Mouse (Mus musculus) adrenal gland, adult 18-20 months (tissue): Measurements from ENCODE around the gene Gnpat. TPM values are rescaled to one million over a fixed set of nuclear protein-coding genes. Genes with fewer than 3 reads are reported as not detected.
A peak's percentile ranks its signal among the peaks of the same experiment; 100 is the strongest.
"Not testable (repeated sequence)": the region's sequence is repeated elsewhere in the genome, so short reads cannot be mapped to it uniquely, and the experiment has no call there.

Source experiments
- DNase-seq, 2 experiments: peaks; one replicate each; pipeline ENCODE4 v3.0.0; 2021 to 2022; ENCODE audit warnings: low spot score in 2 of 2
- total RNA-seq, 2 experiments: library from RNA; stranded (reverse); gene quantifications; 1 replicate in 1 of 2; 2 replicates in 1 of 2; pipeline ENCODE4 v1.2.3; 2021

Gene Gnpat
- total RNA-seq, 2 experiments from 2014 or later, result 94.9 to 110 TPM

DNA sequence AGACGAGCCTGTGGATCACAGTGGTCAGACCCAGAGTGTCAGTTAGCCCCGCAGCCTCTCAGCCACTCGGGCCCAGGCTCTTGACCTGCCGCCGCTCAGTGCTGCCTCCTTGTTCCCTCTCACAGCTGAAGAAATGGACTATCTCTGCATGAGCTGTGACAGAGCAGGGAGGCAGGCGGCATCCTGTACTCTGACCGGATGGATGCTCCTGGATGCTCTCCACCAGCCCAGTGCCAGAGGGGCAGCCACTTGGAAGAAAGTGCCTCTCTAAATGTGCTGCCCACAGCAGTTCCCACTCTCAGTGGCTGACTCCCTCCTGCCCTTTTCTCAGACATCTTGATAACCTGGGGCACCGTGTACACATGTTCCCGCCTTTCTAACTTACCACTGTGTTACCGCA, 21.1 kb upstream of the Gnpat start:
- DNase-seq, result no peak

DNA sequence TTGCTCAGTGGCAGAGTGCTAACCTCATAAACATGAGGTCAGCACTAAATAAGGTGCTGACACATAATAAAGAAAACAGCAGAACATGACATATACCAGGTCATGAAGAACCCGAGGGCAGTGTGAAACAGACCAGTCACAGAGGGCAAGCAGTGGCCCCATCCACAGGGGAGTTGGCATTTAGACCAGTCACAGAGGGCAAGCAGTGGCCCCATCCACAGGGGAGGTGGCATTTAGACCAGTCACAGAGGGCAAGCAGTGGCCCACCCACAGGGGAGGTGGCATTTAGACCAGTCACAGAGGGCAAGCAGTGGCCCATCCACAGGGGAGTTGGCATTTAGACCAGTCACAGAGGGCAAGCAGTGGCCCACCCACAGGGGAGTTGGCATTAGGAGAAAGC, 19.9 kb upstream of the Gnpat start:
- DNase-seq, result not testable (repeated sequence)

DNA sequence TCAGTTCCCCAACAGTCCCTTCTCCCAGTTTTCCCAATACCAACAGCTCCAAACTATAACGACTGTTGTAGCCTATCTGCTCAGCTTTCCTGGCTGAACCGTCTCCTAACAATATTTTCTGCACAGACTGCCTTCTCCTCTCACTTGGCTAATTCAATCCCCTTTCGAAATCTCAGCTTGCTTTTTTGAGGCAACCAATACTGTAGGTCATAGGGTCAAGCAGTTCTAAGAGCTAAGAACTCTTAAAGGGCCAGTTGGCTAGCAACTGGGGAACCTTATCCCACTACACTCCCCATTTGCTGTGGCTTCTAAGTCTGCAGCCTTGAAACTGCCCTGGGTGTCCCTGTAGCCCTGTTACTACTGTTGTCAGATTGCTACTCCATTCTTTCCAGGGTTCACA, 17.7 kb upstream of the Gnpat start:
- no peak for DNase-seq

DNA sequence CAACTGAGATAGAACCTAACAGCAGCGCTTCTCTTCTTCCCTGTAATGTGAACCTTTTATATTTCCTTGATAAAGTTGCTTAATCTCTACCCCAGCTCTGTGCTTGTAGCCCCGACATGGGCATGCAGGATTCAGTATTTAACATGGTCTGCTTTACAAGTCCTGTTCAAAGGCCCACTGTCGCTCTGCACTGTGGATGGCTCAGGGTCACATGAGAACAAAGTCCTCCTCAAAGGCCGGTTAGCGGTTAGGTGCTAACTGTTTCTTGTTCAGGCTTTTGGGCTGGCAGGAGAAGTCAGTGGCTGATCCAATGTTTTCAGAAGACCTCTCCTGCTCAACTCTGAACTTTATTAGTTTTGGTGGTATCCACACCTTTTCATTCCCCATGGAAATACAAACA, 17.3 kb upstream of the Gnpat start:
- no peak for DNase-seq

DNA sequence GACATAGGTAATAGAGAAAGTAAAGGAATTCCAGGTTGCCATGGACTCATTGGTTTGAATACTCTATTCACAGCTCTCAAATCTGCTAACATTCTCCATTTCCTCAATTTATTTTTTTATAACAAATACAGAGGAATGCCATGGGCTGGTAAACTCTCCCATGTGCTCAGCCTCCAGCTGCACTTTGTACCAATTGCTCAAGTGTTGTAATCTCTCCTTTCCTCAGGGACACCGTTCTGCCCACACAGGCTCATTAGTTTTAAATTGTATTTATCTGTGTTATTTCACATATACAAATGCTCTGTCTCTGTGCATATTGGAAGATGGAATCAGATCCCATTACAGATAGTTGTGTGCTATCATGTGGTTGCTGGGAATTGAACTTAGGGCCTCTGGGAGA, 9.3 kb upstream of the Gnpat start:
- no peak for DNase-seq

DNA sequence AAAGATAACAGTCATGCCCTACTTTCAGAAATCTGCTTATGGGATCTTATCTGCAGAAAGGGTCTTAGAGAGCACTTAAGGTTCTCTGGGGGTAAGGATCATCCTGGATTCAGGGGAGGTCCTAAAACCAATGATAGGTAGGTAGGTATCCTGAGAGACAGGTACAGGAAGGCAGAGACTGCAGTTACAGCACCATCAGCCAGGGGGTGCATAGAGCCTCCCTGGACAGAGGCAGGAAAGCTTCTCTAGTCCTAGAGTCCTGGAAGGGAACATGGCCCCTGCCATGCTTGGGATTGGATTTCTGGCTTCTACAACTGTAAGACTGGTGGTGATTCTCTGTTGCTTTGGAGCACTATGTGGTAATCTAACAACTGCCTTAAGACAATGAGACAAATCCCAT, 3.4 kb upstream of the Gnpat start:
- no peak for DNase-seq

DNA sequence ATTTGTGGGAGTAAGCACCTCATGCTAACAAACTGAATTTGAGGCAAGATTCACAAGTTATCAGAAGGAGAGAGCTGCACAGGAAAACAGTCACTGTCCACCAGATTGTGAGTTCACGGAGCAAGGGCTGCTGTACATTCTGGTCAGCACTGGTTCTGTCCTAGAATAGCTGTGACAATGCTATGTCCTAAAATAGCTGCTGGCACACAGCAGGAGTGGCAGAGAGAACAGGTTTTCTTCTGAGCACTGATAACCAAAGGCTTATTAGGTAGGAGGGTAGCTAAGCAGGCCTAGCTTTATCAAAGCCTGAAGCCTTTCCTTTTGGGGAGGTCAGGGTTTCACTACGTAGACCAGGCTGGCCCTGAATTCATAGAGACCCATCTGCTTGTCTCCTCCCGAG, 2.6 kb upstream of the Gnpat start:
- DNase-seq, result no peak

DNA sequence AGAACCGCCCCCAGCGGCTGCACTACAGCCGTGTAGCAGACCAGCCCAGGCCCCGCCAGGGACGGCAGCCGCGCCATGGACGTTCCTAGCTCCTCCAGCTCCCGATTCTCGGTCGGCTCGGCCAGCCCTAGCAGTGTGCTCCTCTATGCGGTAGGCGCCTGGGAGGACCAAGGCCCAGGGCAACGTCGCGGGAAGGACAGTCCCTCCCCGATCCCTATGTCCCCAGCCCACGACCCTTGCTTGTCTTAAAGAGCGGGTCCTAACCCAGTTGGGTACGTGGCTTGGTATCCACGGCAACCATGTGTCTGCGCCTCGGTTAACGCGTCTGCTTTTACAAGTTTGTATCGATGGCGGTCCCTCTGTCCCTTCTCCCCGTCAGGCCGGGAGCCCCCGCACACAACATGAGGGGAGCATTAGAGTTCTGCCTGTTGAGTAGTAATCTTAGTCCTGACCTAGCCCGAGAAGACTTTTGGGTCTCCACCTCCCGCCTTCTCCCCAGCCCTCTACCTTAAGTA, 387 bp downstream of the Gnpat start:
- DNase-seq, result no peak

DNA sequence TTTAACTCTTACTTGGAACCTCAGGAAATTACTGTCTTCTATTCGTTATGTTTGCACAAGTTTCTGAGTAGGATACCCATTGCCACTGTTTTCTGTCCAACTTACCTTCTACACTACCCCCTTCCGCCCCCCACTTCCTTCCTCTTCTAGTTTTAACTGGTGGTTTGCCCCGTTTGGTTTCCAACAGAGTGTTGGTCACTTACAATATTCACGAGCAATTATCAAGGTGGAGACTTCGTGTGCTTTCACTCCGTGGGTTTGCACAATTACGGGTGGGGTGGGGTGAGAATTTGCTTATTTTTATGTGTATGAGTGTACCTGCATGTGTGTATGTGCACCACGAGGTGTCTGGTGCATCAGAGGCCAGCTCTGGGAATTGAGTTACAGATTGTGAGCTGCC, 896 bp downstream of the Gnpat start:
- no peak for DNase-seq

DNA sequence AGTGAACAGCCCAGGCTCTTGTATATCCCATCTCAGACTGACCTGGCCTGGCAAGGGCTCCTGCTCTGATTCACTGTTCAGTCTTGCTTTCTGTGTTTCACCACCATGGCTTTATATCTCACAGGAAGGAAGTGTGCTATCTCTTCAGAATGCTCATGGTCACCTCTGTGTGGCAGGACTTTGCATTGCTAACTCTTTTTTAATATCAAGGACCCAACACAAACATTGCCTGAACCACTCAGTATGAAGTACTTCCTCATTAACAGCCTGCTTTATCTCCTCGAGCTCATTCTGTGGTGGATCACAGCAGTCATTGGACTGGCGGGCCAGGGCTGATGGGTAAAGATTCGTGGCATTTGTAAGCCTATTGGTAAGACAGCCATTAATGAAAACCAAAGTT, 3.8 kb downstream of the Gnpat start:
- no peak for DNase-seq

DNA sequence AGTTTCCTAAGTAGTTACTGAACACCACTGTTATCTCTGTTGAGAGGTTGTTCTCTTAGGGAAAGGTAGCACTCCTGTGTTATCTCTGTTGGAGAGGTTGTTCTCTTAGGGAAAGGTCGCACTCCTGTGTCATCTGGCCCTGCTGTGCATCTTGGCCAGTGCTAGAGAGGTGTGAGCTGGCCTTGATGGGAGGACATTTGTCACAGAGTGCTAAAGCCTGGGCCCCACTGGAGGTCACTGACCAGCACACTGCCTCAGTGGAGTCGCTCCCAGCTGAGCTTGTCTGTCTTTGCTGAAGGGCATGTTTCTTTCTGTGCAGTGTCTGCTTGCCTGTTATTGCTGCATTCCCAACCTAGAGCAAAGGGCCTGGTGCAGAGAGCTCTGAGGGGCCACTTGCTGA, 4.3 kb downstream of the Gnpat start:
- DNase-seq, result no peak

DNA sequence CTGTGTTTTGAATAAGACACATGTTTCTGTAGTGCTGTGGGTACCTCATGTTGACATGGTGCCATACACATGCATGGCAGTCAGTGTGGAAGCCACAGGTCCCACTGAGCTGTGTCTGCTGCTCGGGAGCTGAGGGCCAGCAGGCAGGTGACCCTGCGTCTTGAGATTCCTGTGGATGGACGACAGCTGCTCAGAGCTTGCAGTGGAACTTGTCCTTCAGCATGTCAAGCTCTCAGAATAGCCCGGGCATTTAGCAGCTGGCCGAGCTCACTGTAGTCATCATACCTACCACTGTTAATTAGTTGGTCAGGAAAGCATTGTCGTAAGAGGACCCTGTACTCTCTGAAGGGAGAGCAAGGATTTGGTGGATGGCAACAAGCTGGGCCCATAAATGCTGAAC, 6.9 kb downstream of the Gnpat start:
- no peak for DNase-seq

DNA sequence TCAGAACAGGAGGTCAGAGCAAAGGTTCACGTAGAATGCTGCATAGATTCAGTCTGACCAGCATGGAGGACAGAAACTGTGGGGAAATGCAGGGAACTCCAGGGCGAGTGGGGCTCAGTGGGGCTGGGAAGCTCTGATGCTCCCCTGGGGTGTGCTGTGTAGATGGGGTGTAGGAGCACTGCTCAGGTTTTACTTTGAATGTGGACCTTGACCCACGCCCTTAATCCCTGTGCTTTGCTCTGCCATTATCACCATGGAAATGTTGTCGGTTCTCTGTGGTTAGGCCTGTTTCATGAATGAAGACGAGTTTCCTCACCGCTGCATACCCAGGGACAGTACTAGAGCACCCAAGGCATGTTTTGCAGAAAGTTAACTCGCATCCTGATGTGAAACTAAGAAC, 8.6 kb downstream of the Gnpat start:
- no peak for DNase-seq

DNA sequence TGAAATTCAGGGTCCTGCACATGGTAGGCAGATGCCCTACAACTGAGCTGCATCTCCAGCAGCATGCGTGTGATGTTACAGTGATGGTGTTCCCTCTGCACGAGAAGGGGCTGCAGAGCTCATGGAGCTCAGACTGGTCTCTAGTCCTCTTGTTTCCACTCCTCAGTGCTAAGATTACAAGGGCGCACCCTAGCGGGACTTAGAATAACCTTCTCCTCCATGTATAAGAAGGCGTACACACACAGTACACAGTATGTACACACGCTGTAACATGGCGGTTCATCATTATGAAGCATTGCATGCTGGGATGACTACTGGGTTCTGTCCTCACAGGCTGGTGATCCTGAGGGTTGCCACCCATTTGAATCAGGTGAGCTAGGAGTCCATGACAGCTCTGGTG, 9.2 kb downstream of the Gnpat start:
- DNase-seq, result no peak

DNA sequence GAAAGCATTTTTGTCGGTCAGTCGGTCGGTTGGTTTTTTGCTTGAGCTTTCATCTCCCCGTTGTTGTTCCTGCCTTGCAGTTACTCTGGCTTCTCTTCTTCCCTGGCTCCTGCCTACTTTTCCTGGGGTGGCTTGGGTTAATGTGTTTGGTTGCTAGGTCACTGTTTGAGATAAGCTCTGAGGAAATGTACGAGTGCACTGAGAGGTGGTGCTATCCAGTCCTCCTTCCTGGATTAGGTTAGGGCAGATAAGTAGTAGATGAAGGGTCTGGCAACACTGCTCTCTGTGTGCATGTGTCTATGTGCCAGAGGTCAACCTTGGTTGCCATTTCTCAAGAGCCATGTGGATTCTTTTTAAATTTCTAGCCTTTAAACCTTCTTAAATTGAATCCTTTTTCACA, 9.9 kb downstream of the Gnpat start:
- DNase-seq, result no peak

DNA sequence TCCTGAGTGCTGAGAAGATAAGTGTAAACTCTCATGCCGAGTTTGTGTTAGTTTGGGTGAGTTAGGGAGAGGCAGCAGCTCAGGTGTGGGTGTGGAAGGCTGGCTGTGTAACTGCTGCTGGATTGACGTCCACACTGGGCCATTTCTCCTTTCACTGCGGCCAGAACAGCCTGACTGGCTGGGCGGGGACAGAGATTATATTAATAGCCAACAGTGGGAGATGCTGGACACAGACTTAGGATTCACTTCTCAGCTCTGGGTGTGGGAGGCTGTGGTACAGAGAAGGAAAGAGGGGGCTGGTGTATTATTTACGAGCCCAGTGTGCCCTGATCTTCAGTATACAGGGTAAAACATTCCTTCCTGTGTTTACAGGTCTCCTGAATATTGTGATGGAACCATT, 15.3 kb downstream of the Gnpat start:
- no peak for DNase-seq

DNA sequence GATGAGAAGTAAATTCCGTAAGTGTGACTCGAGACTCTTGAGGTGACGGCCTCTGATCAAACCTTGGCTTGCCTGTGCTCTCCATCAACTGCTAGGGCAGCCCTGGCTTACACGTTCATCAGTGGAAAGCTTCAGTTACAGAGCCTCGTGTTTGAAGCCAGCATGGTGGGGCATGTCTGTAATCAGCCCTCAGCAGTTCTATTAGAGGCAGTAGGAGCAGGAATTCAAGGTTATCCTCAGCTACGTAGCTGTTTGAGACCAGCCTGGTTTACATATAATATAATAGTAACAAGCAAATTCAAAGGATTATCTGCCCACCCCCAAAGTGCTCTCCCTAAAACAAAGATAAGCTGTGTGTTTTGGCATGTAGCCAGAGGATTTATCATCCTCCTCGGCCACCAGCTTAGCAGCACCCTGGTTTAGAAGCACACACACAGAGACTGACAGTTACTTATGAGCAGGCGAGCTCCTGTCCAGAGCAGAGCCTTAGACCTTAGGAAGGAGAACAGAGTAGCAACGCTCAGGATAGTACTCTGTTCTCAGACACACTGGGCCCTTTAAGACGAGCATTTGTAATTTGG, 16.2 kb downstream of the Gnpat start:
- no peak for DNase-seq

DNA sequence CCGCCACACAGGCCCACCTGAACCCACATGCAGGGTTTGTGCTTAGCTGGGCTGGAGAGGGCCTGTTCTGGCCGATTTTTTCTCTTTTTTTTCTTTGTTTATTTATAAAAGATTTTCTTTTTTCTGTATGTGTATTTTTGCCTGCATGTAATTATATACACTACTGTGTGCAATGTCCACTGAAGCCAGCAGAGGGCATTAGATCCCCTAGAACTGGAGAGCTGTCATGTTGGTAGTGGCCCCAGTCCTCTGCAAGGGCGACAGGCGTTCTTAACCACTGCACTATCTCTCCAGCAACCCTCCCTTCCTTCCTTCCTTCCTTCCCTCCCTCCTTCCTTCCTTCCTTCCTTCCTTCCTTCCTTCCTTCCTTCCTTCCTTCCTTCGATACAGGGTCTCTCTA, 25.6 kb downstream of the Gnpat start:
- no peak for DNase-seq

DNA sequence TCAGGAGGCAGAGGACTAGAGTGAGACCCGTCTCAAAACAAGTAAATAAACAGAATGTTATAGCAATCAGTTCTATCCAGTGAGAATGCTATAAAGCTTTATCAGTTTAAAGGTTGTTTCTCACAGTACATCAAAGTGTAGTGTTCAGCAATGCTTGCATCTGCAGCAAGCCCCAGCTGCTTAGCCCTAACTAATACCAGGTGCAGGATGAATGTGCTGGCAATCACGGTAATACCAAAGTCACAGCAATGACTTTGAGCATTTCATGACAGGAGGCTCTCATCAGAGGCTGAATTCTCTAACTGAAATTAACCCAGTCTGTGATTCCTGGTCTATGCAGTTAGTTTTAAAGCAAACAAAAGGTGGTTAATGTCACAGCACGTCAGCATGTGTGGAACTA, 29.8 kb downstream of the Gnpat start:
- no peak for DNase-seq

DNA sequence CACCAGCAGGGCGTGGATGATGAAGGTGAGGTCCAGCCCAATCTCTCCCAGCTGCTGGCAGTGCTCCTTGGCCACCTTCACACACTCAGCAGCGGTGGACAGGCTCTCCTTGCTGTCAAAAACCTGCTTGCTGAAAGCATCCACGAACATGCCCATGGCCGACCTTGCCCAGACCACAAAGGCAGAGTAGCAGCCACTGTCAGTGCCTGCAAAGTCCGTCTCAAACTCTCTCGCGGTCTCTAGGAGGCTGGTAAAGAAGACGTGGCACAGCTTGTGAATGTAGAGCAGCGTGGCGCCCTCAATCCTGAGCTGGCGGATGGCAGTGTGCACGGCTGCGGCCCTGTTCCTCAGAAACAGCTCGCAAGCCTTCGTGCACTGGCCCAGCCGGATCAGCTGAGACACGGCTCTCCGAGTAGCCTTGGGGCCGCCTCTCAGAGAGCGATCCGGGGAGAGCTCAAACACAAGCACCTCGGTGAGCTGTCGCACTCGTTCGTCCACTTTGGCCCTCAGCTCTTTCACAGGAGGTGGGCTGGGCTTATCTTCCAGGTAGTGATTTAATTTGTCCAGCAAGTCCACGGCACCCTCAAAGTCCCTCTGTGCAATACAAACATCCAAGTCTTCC, 33.3 kb downstream of the Gnpat start:
- peak; percentile 15 to 33 for DNase-seq

DNA sequence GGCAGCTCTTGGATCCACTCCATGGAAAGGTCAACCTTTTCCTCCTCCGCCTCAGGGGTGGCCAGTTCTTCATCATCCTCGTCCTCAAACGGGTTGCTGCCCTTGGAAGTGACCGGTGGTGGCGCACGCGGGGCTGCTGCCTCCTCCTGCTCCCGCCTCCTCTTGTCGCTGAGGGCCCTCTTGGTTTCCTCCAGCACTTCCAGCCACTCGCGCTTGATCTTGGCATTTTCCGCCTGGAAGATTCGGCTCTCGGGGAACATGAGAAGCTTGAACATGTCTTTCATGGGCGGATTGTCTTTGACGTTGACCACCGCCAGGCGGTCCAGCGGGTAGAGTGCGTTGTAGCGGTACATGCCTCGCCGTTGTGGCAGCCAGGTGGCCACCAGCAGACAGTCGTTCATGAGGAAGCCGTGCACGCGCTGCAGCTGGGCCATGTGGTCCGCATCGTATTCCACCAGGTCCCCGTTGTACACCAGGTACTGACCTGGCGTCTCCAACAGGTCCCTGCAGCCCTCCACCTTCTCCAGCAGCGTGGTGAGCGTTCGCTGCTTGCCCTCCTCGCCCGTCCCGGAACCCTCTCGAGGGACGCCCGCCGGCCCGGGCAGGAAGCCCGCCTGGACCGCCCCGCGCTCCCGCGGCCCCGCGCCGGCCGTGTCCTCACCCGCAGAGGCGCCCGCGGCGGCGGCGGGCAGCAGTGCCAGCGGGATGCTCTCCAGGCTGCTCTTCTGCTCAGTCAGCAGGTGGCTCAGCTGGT, 34.0 kb downstream of the Gnpat start:
- peak; percentile 71 to 72 for DNase-seq

DNA sequence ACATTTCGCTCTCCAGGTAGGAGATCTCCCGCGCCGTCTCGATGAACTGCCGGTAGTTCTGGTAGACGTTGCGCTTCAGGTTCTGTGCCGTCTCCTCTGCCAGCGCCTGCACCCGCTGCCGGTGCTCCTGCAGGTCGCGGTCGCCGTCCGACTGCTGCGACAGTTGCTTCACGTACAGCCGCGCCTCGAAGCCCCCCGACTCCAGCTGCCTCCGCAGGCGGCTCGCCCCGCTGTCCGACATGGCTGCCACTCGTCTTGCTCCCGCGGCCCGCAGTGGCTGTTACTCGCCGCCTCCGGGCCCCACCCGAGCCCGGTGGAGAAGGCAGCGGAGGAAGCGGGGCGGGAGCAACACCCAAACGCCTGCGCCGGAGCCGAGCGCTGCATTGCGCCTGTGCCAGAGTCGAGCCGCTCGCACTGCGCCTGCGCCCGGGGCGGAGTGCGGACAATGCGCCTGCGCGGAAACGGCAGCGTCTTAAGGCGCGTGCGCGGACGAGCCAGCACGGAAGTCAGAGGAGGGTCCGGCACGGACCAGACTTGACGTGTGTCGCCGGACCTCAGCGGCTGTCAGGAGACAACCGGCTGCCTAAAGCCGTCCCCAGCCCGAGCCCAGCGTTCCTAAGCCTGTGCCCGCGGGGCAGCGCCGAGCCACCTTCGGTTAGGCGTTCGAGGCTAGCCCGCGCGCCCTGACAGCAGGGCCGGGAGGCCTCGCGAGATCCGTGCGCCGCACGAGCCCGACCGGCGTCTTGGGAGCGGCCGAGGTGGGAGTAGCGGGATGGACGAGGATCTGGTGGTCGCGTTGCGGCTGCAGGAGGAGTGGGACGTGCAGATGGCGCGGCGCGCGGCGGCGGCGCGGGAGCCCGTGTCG, 34.8 kb downstream of the Gnpat start, which contains the start of the genes Exoc8 and Sprtn:
Exoc8 (minus strand) TSS at position 320 of the 865 bp plus-strand sequence.
Sprtn (plus strand) TSS at position 501 of the 865 bp plus-strand sequence.
- DNase-seq, result peak; percentile 100
